Mouse (Mus musculus) testis, adult 2 months (tissue): ENCODE measurements around the gene Chordc1.

Experiments
- CTCF ChIP-seq: fragments of 200-500 bp; IDR thresholded peaks from 2 replicates; pipeline ENCODE4 v1.5.1; 2012; ENCODE audit warnings: low read depth, mild to moderate bottlenecking, inconsistent platforms, low read length, moderate library complexity; ENCODE audit not compliant: control insufficient read depth, insufficient read depth, insufficient replicate concordance
- POLR2A ChIP-seq: fragments of 200-500 bp; IDR thresholded peaks from 2 replicates; pipeline ENCODE4 v1.6.1; 2012; ENCODE audit warnings: low read depth, mild to moderate bottlenecking, inconsistent platforms, low read length, moderate library complexity; ENCODE audit not compliant: control insufficient read depth

GRCm38 (mm10) chr9:18275901-18276300 is 16.0 kb upstream of the Chordc1 start:
- TF ChIP-seq CTCF (no peak), POLR2A (no peak)
